Mouse (Mus musculus) forebrain, embryonic 12.5 days (tissue): ENCODE data around the gene Gm6509. TPM values are rescaled to one million over a fixed set of nuclear protein-coding genes. Genes with fewer than 3 reads are reported as not detected.
"Not testable (repeated sequence)": the region's sequence is repeated elsewhere in the genome, so short reads cannot be mapped to it uniquely, and the experiment has no call there.

Source experiments
- ATAC-seq: fragments of 200-750 bp; cut with Nextera tagmentation; 2 replicates; pipeline ENCODE4 v1.8.0; 2017; ENCODE audit warnings: moderate TSS enrichment; ENCODE audit not compliant: low FRiP score
- H3K27ac ChIP-seq: fragments of 300-500 bp; sonication (generic); 2 replicates; pipeline ENCODE4 v1.5.1; 2016; ENCODE audit warnings: mild to moderate bottlenecking
- H3K27me3 ChIP-seq: fragments of 300-500 bp; sonication (generic); 2 replicates; pipeline ENCODE4 v1.6.1; 2016; ENCODE audit warnings: mild to moderate bottlenecking
- H3K36me3 ChIP-seq: fragments of 300-500 bp; sonication (generic); replicated peaks from 2 replicates; pipeline ENCODE4 v1.6.1; 2016; ENCODE audit warnings: mild to moderate bottlenecking
- H3K4me1 ChIP-seq: fragments of 300-500 bp; sonication (generic); 2 replicates; pipeline ENCODE4 v1.6.1; 2016
- H3K4me2 ChIP-seq: fragments of 300-500 bp; sonication (generic); 2 replicates; pipeline ENCODE4 v1.6.1; 2016; ENCODE audit warnings: mild to moderate bottlenecking, moderate library complexity
- H3K4me3 ChIP-seq: fragments of 300-500 bp; sonication (generic); replicated peaks from 2 replicates; pipeline ENCODE4 v1.5.1; 2016; ENCODE audit warnings: mild to moderate bottlenecking
- H3K9ac ChIP-seq: fragments of 300-500 bp; sonication (generic); 2 replicates; pipeline ENCODE4 v1.6.1; 2016; ENCODE audit warnings: mild to moderate bottlenecking
- H3K9me3 ChIP-seq: fragments of 300-500 bp; sonication (generic); 2 replicates; pipeline ENCODE4 v1.6.1; 2016
- WGBS: fragments of 180-500 bp; shearing (Covaris S2); methylation state at CpG from one replicate; pipeline ENCODE4 v1.1.7; 2016; 5-methylcytosine and 5-hydroxymethylcytosine counted together
- polyA plus RNA-seq: library from polyadenylated mRNA; unstranded; fragments of >200 nt; fragmentation: Nextera tagmentation; extraction: Ambion mirVana; gene quantifications from 2 replicates; pipeline ENCODE4 v1.2.1, GENCODE M21; 2016

Gm6509 gene
- polyA plus RNA-seq = not detected in 2 replicates

GRCm38 (mm10) chr5:94623679-94624078 lies at the start of gene Gm6509:
TSS of gene Gm6509 (plus strand) at chr5:94623979.
- H3K4me3 ChIP-seq, H3K36me3 ChIP-seq, H3K9ac ChIP-seq, H3K4me2 ChIP-seq, H3K27ac ChIP-seq, H3K27me3 ChIP-seq, H3K9me3 ChIP-seq, ATAC-seq, H3K4me1 ChIP-seq: not testable (repeated sequence)
- WGBS = 80% methylated on average over 1 of the region's 2 CpGs

- not testable (repeated sequence) for H3K4me2 ChIP-seq, ATAC-seq, H3K9me3 ChIP-seq, H3K4me1 ChIP-seq, H3K4me3 ChIP-seq, H3K36me3 ChIP-seq, H3K27me3 ChIP-seq, H3K9ac ChIP-seq, H3K27ac ChIP-seq
- no CpG with 5 or more reads among the region's 1 CpGs for WGBS
These were observed 7.5 kb upstream of the Gm6509 start, which contains the start of gene Gm3147 for GRCm38 (mm10) chr5:94616242-94616641. TSS of gene Gm3147 (minus strand) at chr5:94616342.

GRCm38 (mm10) chr5:94648082-94648481 lies 24.3 kb downstream of the Gm6509 start, which contains the start of gene Gm6205:
TSS of gene Gm6205 (plus strand) at chr5:94648382.
- H3K4me3 ChIP-seq, H3K36me3 ChIP-seq, H3K9me3 ChIP-seq, H3K4me1 ChIP-seq, H3K27ac ChIP-seq, H3K27me3 ChIP-seq, H3K9ac ChIP-seq, ATAC-seq, H3K4me2 ChIP-seq: not testable (repeated sequence)
- WGBS = no CpG with 5 or more reads among the region's 2 CpGs

Other genes starting within 250 kb of the Gm6509 start
- gene Gm7682, start 178.2 kb upstream of the Gm6509 start, polyA plus RNA-seq = not detected in 2 replicates
- not detected in 2 replicates for gene Gm3139, start 97.7 kb upstream of the Gm6509 start, polyA plus RNA-seq
- gene Gm3147, start 7.6 kb upstream of the Gm6509 start, polyA plus RNA-seq = not detected in 2 replicates
- gene Gm6205, start 24.4 kb downstream of the Gm6509 start, polyA plus RNA-seq = not detected in 2 replicates
- gene Gm3183, start 241.5 kb downstream of the Gm6509 start, polyA plus RNA-seq = not detected in 2 replicates